Mouse (Mus musculus) kidney, embryonic 14.5 days (tissue): ENCODE measurements around the gene Atg10. TPM values are rescaled to one million over a fixed set of nuclear protein-coding genes. Genes with fewer than 3 reads are reported as not detected.

Experiments
- ATAC-seq: fragments of 200-750 bp; cut with Nextera tagmentation; 2 replicates; pipeline ENCODE4 v1.8.0; 2017; ENCODE audit warnings: moderate number of reproducible peaks, mild to moderate bottlenecking, moderate TSS enrichment, moderate library complexity; ENCODE audit not compliant: low FRiP score, low TSS enrichment
- H3K27ac ChIP-seq: fragments of 300-500 bp; sonication (generic); 2 replicates; pipeline ENCODE4 v1.5.1; 2014; ENCODE audit warnings: low read depth, mild to moderate bottlenecking, low read length, moderate library complexity, mixed read lengths
- H3K27me3 ChIP-seq: fragments of 300-500 bp; sonication (generic); 2 replicates; pipeline ENCODE4 v1.6.1; 2014; ENCODE audit warnings: mild to moderate bottlenecking, low read length; ENCODE audit not compliant: control insufficient read depth, insufficient read depth
- H3K36me3 ChIP-seq: fragments of 300-500 bp; sonication (generic); 2 replicates; pipeline ENCODE4 v1.6.1; 2014; ENCODE audit warnings: low read length, mixed read lengths; ENCODE audit not compliant: control insufficient read depth, insufficient read depth
- H3K4me1 ChIP-seq: fragments of 300-500 bp; sonication (generic); 2 replicates; pipeline ENCODE4 v1.6.1; 2014; ENCODE audit warnings: low read length, mixed read lengths; ENCODE audit not compliant: control insufficient read depth, insufficient read depth
- H3K4me2 ChIP-seq: fragments of 300-500 bp; sonication (generic); replicated peaks from 2 replicates; pipeline ENCODE4 v1.6.1; 2014; ENCODE audit warnings: low read depth, mild to moderate bottlenecking, low read length
- H3K4me3 ChIP-seq: fragments of 300-500 bp; sonication (generic); 2 replicates; pipeline ENCODE4 v1.5.1; 2014; ENCODE audit warnings: mild to moderate bottlenecking, low read length
- H3K9ac ChIP-seq: fragments of 300-500 bp; sonication (generic); 2 replicates; pipeline ENCODE4 v1.6.1; 2014; ENCODE audit warnings: low read depth, mild to moderate bottlenecking, low read length, moderate library complexity
- H3K9me3 ChIP-seq: fragments of 300-500 bp; sonication (generic); 2 replicates; pipeline ENCODE4 v1.6.1; 2016; ENCODE audit warnings: low read length; ENCODE audit not compliant: control insufficient read depth
- WGBS: fragments of 180-500 bp; shearing (Covaris S2); extraction: QIAGEN DNeasy Blood & Tissue Kit; methylation state at CpG from one replicate; pipeline ENCODE4 v1.1.7; 2014; 5-methylcytosine and 5-hydroxymethylcytosine counted together
- polyA plus RNA-seq: library from polyadenylated mRNA; unstranded; fragments of >200 nt; fragmentation: Nextera tagmentation; extraction: Ambion mirVana; gene quantifications from 2 replicates; pipeline ENCODE4 v1.2.1, GENCODE M21; 2014

Gene Atg10
- polyA plus RNA-seq, 1 experiment from 2014 or later: 15.3 TPM

- no peak overlapping the region for H3K4me2 ChIP-seq
- H3K4me1 ChIP-seq: 0 out of 2 replicates have a peak, but pooled peaks cover 5% of the 10 kb centered on the region
- no peak overlapping the region for H3K4me3 ChIP-seq
- no peak for ATAC-seq
- no peaks in the 10 kb centered on the region for H3K36me3 ChIP-seq
- no peaks in the 10 kb centered on the region for H3K9me3 ChIP-seq
- no peak overlapping the region for H3K27ac ChIP-seq
- no peak overlapping the region for H3K9ac ChIP-seq
- 71% methylated on average over 4 of the region's 4 CpGs for WGBS
- no peaks in the 10 kb centered on the region for H3K27me3 ChIP-seq
Observed at GRCm38 (mm10) chr13:91221696-91222095, 2.1 kb downstream of the Atg10 start.

- no peaks in the 10 kb centered on the region for H3K36me3 ChIP-seq
- no peak overlapping the region for H3K4me3 ChIP-seq
- no peaks in the 10 kb centered on the region for H3K27me3 ChIP-seq
- H3K9me3 ChIP-seq: no peaks in the 10 kb centered on the region
- no peak overlapping the region for H3K4me2 ChIP-seq
- no peaks in the 10 kb centered on the region for H3K4me1 ChIP-seq
- no peak overlapping the region for H3K9ac ChIP-seq
- H3K27ac ChIP-seq: no peak overlapping the region
- WGBS: 88% methylated on average over 2 of the region's 2 CpGs
- ATAC-seq: no peak
Observed at GRCm38 (mm10) chr13:91217691-91218090, 6.1 kb downstream of the Atg10 start.

- Histone ChIP-seq H3K36me3 (no peaks in the 10 kb centered on the region), H3K9me3 (no peaks in the 10 kb centered on the region), H3K4me3 (no peak overlapping the region), H3K27ac (no peak overlapping the region), H3K9ac (no peak overlapping the region), H3K4me1 (no peaks in the 10 kb centered on the region), H3K4me2 (no peak overlapping the region), H3K27me3 (no peaks in the 10 kb centered on the region)
- 85% methylated on average over 3 of the region's 3 CpGs for WGBS
- no peak for ATAC-seq
Observed at GRCm38 (mm10) chr13:91216656-91217205, 7.0 kb downstream of the Atg10 start.

DNA sequence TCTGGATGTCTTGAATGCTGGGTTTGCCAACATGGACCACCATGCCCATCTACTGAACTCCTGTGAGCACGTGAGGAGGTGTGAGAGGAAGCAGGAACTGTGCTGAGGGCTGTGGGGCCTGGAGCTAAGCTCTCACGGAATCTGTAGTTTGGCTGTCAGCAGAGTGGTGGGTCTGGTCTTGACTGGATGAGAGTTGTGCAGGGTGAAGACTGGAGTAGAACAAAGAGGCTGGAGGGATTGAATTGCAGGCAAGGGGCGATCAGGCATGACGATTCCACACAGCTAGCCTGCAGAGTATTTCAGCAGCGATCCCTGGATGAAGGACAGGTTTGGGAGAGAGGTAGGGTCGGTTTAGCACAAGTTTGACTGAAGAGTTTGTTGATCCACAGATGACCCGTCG, 10.8 kb downstream of the Atg10 start:
- Histone ChIP-seq H3K4me2 (no peak overlapping the region), H3K27ac (no peak overlapping the region), H3K9me3 (no peaks in the 10 kb centered on the region), H3K4me3 (no peak overlapping the region), H3K36me3 (no peaks in the 10 kb centered on the region), H3K9ac (no peak overlapping the region), H3K4me1 (0 out of 2 replicates have a peak, but pooled peaks cover 3% of the 10 kb centered on the region), H3K27me3 (no peaks in the 10 kb centered on the region)
- ATAC-seq: peak; percentile 92
- 45% methylated on average over 8 of the region's 8 CpGs for WGBS

- Histone ChIP-seq H3K4me1 (0 out of 2 replicates have a peak, but pooled peaks cover 3% of the 10 kb centered on the region), H3K9me3 (no peaks in the 10 kb centered on the region)
- no peak for ATAC-seq
Observed at GRCm38 (mm10) chr13:91206237-91206636, 17.5 kb downstream of the Atg10 start.

GRCm38 (mm10) chr13:91202564-91202963, 21.2 kb downstream of the Atg10 start:
- no peak overlapping the region for H3K27ac ChIP-seq
- no peaks in the 10 kb centered on the region for H3K9me3 ChIP-seq
- H3K4me2 ChIP-seq: no peak overlapping the region
- no peaks in the 10 kb centered on the region for H3K27me3 ChIP-seq
- H3K36me3 ChIP-seq: no peaks in the 10 kb centered on the region
- H3K4me1 ChIP-seq: no peaks in the 10 kb centered on the region
- H3K9ac ChIP-seq: no peak overlapping the region
- no peak for ATAC-seq
- no peak overlapping the region for H3K4me3 ChIP-seq
- 65% methylated on average over 7 of the region's 7 CpGs for WGBS

More at GRCm38 (mm10) chr13:91206237-91206636, 17.5 kb downstream of the Atg10 start:
- H3K36me3 ChIP-seq: no peaks in the 10 kb centered on the region
- no peak overlapping the region for H3K4me3 ChIP-seq
- H3K9ac ChIP-seq: no peak overlapping the region
- no peaks in the 10 kb centered on the region for H3K27me3 ChIP-seq
- no peak overlapping the region for H3K4me2 ChIP-seq
- no peak overlapping the region for H3K27ac ChIP-seq
- 72% methylated on average over 5 of the region's 5 CpGs for WGBS

DNA sequence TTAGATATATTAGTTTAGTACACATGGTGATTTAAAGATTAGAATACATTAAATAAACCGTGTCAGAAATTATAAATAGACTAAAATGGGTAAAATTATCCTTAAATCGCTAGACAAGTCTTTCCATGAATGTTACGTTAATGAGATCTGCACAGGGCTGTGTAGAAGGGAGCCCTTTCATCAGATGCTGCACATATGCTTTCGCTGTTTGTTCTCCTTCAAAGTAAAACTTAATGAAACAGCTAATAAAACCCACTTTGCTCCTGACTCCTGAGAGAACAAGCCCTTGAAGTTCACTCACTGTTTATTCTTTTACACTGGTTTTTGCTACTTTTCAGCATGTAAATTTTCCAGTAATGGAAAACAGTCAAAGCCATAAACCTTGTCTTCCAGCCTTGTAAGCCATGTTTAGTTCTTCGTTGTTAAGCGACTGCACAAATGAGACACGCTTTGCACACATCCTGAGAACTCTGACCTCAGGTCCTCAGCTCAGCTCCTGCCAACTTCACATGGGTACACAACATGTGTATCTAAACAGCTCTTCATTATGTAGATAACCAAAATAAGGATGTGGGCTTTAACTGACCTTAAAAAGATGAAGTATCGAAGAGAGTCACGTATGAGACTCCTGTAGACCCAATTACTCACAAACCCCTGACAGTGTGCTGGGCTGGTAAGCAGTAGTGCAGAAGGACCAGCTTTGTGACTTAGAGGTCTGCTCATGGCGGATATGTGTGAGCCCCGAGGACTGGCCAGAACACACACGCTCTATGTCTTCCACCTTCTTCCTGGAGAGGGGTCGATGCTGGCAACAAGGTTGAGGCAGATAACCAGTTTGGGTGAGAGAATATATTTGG, 36.2 kb downstream of the Atg10 start:
- Histone ChIP-seq H3K9me3 (no peaks in the 10 kb centered on the region), H3K36me3 (no peaks in the 10 kb centered on the region), H3K27me3 (no peaks in the 10 kb centered on the region), H3K4me2 (no peak overlapping the region), H3K27ac (no peak overlapping the region), H3K4me1 (no peaks in the 10 kb centered on the region), H3K9ac (no peak overlapping the region), H3K4me3 (no peak overlapping the region)
- WGBS: 81% methylated on average over 13 of the region's 13 CpGs
- no peak for ATAC-seq

- Histone ChIP-seq H3K9ac (no peak overlapping the region), H3K9me3 (no peaks in the 10 kb centered on the region), H3K4me2 (no peak overlapping the region), H3K36me3 (no peaks in the 10 kb centered on the region), H3K27me3 (no peaks in the 10 kb centered on the region), H3K4me1 (no peaks in the 10 kb centered on the region), H3K27ac (no peak overlapping the region), H3K4me3 (no peak overlapping the region)
- WGBS: 82% methylated on average over 3 of the region's 3 CpGs
- ATAC-seq: no peak
Observed at GRCm38 (mm10) chr13:91185248-91185867, 38.4 kb downstream of the Atg10 start.

GRCm38 (mm10) chr13:91184226-91184625, 39.5 kb downstream of the Atg10 start:
- Histone ChIP-seq H3K27ac (no peak overlapping the region), H3K27me3 (no peaks in the 10 kb centered on the region), H3K4me3 (no peak overlapping the region), H3K9me3 (no peaks in the 10 kb centered on the region), H3K4me2 (no peak overlapping the region), H3K4me1 (no peaks in the 10 kb centered on the region), H3K9ac (no peak overlapping the region), H3K36me3 (no peaks in the 10 kb centered on the region)
- WGBS: 86% methylated on average over 3 of the region's 3 CpGs
- ATAC-seq: no peak
